Mouse (Mus musculus) hindbrain, embryonic 11.5 days (tissue): Measurements from ENCODE around the gene Zfp61. TPM values are rescaled to one million over a fixed set of nuclear protein-coding genes. Genes with fewer than 3 reads are reported as not detected.

Source experiments
- ATAC-seq: fragments of 200-750 bp; cut with Nextera tagmentation; 2 replicates; pipeline ENCODE4 v1.8.0; 2017; ENCODE audit warnings: mild to moderate bottlenecking, moderate TSS enrichment, moderate library complexity; ENCODE audit not compliant: low FRiP score
- DNase-seq: peaks from one replicate; pipeline ENCODE4 v3.0.0-alpha.2; 2015; ENCODE audit warnings: low spot score
- H3K27ac ChIP-seq: fragments of 300-500 bp; sonication (generic); 2 replicates; pipeline ENCODE4 v1.5.1; 2014; ENCODE audit warnings: mild to moderate bottlenecking, low read depth, low read length
- H3K27me3 ChIP-seq: fragments of 300-500 bp; sonication (generic); 2 replicates; pipeline ENCODE4 v1.6.1; 2014; ENCODE audit warnings: mild to moderate bottlenecking, low read length, moderate library complexity, mixed read lengths; ENCODE audit not compliant: control insufficient read depth, insufficient read depth
- H3K36me3 ChIP-seq: fragments of 300-500 bp; sonication (generic); 2 replicates; pipeline ENCODE4 v1.6.1; 2014; ENCODE audit warnings: mild to moderate bottlenecking, low read length, moderate library complexity, mixed read lengths; ENCODE audit not compliant: control insufficient read depth, insufficient read depth
- H3K4me1 ChIP-seq: fragments of 300-500 bp; sonication (generic); replicated peaks from 2 replicates; pipeline ENCODE4 v1.6.1; 2014; ENCODE audit warnings: low read length, mixed read lengths; ENCODE audit not compliant: control insufficient read depth, insufficient read depth
- H3K4me2 ChIP-seq: fragments of 300-500 bp; sonication (generic); replicated peaks from 2 replicates; pipeline ENCODE4 v1.6.1; 2014; ENCODE audit warnings: mild to moderate bottlenecking, low read depth, low read length
- H3K4me3 ChIP-seq: fragments of 300-500 bp; sonication (generic); 2 replicates; pipeline ENCODE4 v1.5.1; 2014; ENCODE audit warnings: low read depth, low read length
- H3K9ac ChIP-seq: fragments of 300-500 bp; sonication (generic); 2 replicates; pipeline ENCODE4 v1.6.1; 2014; ENCODE audit warnings: low read depth, low read length
- H3K9me3 ChIP-seq: fragments of 300-500 bp; sonication (generic); 2 replicates; pipeline ENCODE4 v1.6.1; 2016; ENCODE audit warnings: low read length; ENCODE audit not compliant: control insufficient read depth
- WGBS: fragments of 180-500 bp; shearing (Covaris S2); extraction: QIAGEN DNeasy Blood & Tissue Kit; methylation state at CpG from one replicate; pipeline ENCODE4 v1.1.7; 2014; 5-methylcytosine and 5-hydroxymethylcytosine counted together
- polyA plus RNA-seq: library from polyadenylated mRNA; unstranded; fragments of >200 nt; fragmentation: Nextera tagmentation; extraction: Ambion mirVana; gene quantifications from 2 replicates; pipeline ENCODE4 v1.2.1, GENCODE M21; 2014

Zfp61 gene
- 32.1 and 40.0 TPM in 2 replicates for polyA plus RNA-seq

GRCm38 (mm10) chr7:24300771-24301282, at the start of gene Zfp61:
Gene Zfp61 (minus strand): TSS chr7:24301232.
- no peaks in the 10 kb centered on the region for H3K27me3 ChIP-seq
- peaks cover 8% of the 10 kb centered on the region; the same call in 1 of the 2 replicates for H3K36me3 ChIP-seq
- 2% methylated on average over 13 of the region's 13 CpGs for WGBS
- H3K9ac ChIP-seq = peak within 1 kb of the TSS; percentile 59
- H3K4me2 ChIP-seq = peak within 1 kb of the TSS; percentile 79
- ATAC-seq = peak; percentile 69
- H3K9me3 ChIP-seq = no peaks in the 10 kb centered on the region
- peak; percentile 83 for DNase-seq
- no peak within 1 kb of the TSS for H3K27ac ChIP-seq
- H3K4me3 ChIP-seq = peak within 1 kb of the TSS; percentile 79
- H3K4me1 ChIP-seq = 0 out of 2 replicates have a peak, but pooled peaks cover 2% of the 10 kb centered on the region

GRCm38 (mm10) chr7:24348896-24349295, 47.9 kb upstream of the Zfp61 start, which contains the start of gene Lypd5:
Gene Lypd5 (plus strand): TSS chr7:24349196.
- H3K27me3 ChIP-seq = no peaks in the 10 kb centered on the region
- no peak within 1 kb of the TSS for H3K4me2 ChIP-seq
- no peak for ATAC-seq
- H3K4me3 ChIP-seq = no peak within 1 kb of the TSS
- no peak for DNase-seq
- no peak within 1 kb of the TSS for H3K27ac ChIP-seq
- WGBS = 31% methylated on average over 6 of the region's 6 CpGs
- no peak within 1 kb of the TSS for H3K9ac ChIP-seq
- H3K9me3 ChIP-seq = no peaks in the 10 kb centered on the region
- H3K4me1 ChIP-seq = no peaks in the 10 kb centered on the region
- no peaks in the 10 kb centered on the region for H3K36me3 ChIP-seq

DNA sequence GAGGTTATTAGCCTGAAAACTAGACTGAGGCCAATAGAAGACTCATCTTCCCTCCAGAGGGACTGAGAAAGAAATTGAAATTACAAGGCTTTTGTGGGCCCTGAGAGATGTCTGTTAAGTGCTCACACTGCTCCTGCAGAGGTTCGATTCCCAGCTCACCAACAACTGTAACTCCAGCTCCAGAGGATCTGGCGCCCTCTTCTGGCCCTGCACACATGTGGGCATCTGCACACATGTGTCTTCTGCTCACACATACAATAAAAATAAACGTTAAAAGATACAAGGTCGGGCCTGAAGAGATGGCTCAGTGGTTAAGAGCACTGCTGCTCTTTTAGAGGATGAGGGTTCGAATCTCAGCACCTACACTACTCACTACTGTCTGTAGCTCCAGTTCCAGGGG, 45.4 kb upstream of the Zfp61 start:
- Histone ChIP-seq H3K9me3 (no peaks in the 10 kb centered on the region), H3K27me3 (no peaks in the 10 kb centered on the region), H3K36me3 (no peaks in the 10 kb centered on the region), H3K9ac (no peak overlapping the region), H3K4me3 (no peak overlapping the region), H3K4me1 (no peaks in the 10 kb centered on the region), H3K4me2 (no peak overlapping the region), H3K27ac (no peak overlapping the region)
- ATAC-seq = no peak
- 67% methylated on average over 5 of the region's 5 CpGs for WGBS
- no peak for DNase-seq

GRCm38 (mm10) chr7:24343701-24344272, 42.8 kb upstream of the Zfp61 start:
- Histone ChIP-seq H3K36me3 (no peaks in the 10 kb centered on the region), H3K4me1 (no peaks in the 10 kb centered on the region), H3K27me3 (no peaks in the 10 kb centered on the region), H3K9ac (no peak overlapping the region), H3K4me3 (no peak overlapping the region), H3K27ac (no peak overlapping the region), H3K4me2 (no peak overlapping the region), H3K9me3 (no peaks in the 10 kb centered on the region)
- WGBS = 72% methylated on average over 7 of the region's 7 CpGs
- ATAC-seq = no peak
- no peak for DNase-seq

- Histone ChIP-seq H3K4me1 (no peaks in the 10 kb centered on the region), H3K4me3 (no peak overlapping the region), H3K27ac (no peak overlapping the region), H3K27me3 (no peaks in the 10 kb centered on the region; the same call in 1 of the 2 replicates), H3K4me2 (no peak overlapping the region), H3K9me3 (no peaks in the 10 kb centered on the region), H3K9ac (no peak overlapping the region), H3K36me3 (no peaks in the 10 kb centered on the region)
- no peak for DNase-seq
- WGBS = 52% methylated on average over 2 of the region's 2 CpGs
- no peak for ATAC-seq
Observed at GRCm38 (mm10) chr7:24338241-24338640, 37.2 kb upstream of the Zfp61 start.

- 12% methylated on average over 5 of the region's 5 CpGs for WGBS
- H3K4me2 ChIP-seq = no peak overlapping the region
- H3K36me3 ChIP-seq = no peaks in the 10 kb centered on the region
- no peak overlapping the region for H3K4me3 ChIP-seq
- DNase-seq = peak; percentile 84
- H3K27ac ChIP-seq = no peak overlapping the region
- H3K9me3 ChIP-seq = no peaks in the 10 kb centered on the region
- peaks cover 2% of the 10 kb centered on the region; the same call in 1 of the 2 replicates for H3K27me3 ChIP-seq
- H3K4me1 ChIP-seq = no peaks in the 10 kb centered on the region
- no peak overlapping the region for H3K9ac ChIP-seq
- no peak for ATAC-seq
Observed at GRCm38 (mm10) chr7:24335699-24336309, 34.8 kb upstream of the Zfp61 start.

- ATAC-seq (no peak), DNase-seq (no peak)
- H3K27ac ChIP-seq = no peak within 1 kb of the TSS
- H3K9me3 ChIP-seq = no peaks in the 10 kb centered on the region
- 47% methylated on average over 49 of the region's 49 CpGs for WGBS
- peaks cover 2% of the 10 kb centered on the region; the same call in 1 of the 2 replicates for H3K27me3 ChIP-seq
- no peak within 1 kb of the TSS for H3K4me2 ChIP-seq
- no peaks in the 10 kb centered on the region for H3K4me1 ChIP-seq
- H3K4me3 ChIP-seq = no peak within 1 kb of the TSS
- no peaks in the 10 kb centered on the region for H3K36me3 ChIP-seq
- H3K9ac ChIP-seq = no peak within 1 kb of the TSS
Observed at GRCm38 (mm10) chr7:24333304-24333986, 32.4 kb upstream of the Zfp61 start, which contains the start of gene Tescl. Gene Tescl (minus strand): TSS chr7:24333936.

DNA sequence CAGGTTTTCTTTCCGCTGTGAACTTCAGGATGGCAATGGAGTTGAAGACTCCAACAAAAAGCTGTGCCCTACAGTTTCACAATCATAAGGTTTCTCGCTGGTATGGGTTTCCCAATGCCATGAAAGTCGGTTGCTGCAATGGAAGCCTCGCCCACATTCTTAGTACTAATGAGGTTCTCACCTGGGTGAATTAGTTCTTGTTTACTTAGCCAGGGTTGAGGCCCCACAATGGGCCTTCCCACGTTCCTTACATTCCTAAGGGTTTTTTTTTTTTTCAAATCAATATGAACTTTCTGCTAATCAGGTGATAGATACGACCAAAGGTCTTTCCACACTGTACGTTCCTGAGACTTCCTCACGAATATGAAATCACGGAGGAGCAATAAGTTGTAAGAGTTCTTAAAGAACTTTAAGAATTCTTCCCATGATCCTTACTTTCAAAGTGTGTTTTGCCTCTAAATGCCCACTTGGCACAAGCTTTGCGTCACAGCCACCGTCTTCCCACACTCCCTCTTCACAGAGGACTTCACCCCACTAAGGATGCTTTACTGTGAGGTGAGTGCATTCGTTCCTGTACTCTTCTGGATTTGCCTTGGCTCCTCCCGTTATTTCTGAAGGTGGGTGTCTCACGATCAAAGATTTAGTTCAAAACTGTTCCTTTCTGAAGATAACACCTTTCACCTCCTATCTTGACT, 26.4 kb upstream of the Zfp61 start:
- Histone ChIP-seq H3K27ac (no peak overlapping the region), H3K4me1 (no peaks in the 10 kb centered on the region), H3K27me3 (no peaks in the 10 kb centered on the region), H3K9me3 (no peaks in the 10 kb centered on the region), H3K4me3 (no peak overlapping the region), H3K9ac (no peak overlapping the region), H3K4me2 (no peak overlapping the region), H3K36me3 (no peaks in the 10 kb centered on the region)
- 87% methylated on average over 14 of the region's 14 CpGs for WGBS
- ATAC-seq (no peak), DNase-seq (no peak)
